26 mouse cellular contexts compared by ENCODE assay signal in the genomic region with DNA sequence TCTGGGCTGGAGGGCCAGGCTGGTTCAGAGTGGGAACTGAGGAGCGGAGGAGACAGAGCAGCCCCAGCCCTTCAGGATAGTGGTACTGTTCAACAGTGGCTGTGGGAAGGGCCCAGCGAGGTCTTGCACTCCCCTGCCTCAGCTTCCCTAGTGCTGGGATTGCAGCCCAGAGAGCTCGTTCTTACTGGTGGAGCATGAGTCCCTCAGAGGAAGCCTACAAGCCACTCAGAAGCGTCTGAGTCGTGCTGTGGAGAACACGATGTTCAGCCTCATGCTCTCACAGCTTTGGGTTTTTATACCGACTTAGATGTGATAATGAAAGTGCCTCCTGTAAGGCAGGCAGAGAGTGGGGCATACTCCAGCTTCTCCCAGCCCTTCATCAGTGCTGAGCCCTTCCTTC. TPM values are rescaled to one million over a fixed set of nuclear protein-coding genes. Genes with fewer than 3 reads are reported as not detected.
"Had no signal": no experiment of that assay in that cellular context is flagged by ENCODE, and none has a peak within 500 bp of the region (broad histone marks: within the 10 kb centered on the region; RNA-seq: fewer than 3 reads in every experiment).

No protein-coding gene starts in this region.

- H3K27me3 ChIP-seq: liver, embryonic 13.5 days; midbrain, embryonic 15.5 days; neural tube, embryonic 13.5 days; stomach, embryonic 15.5 days had no signal

- H3K4me3 ChIP-seq: left cerebral cortex, adult 2 months; liver, embryonic 13.5 days; midbrain, embryonic 15.5 days; neural tube, embryonic 13.5 days; stomach, embryonic 15.5 days had no signal

- ATAC-seq: inflammation-experienced regulatory T-cells, adult 6 months; intestine, embryonic 16.5 days; midbrain, embryonic 15.5 days had no signal

- H3K9ac ChIP-seq: liver, embryonic 13.5 days; midbrain, embryonic 15.5 days; stomach, embryonic 15.5 days had no signal

- H3K27ac ChIP-seq: left cerebral cortex, adult 2 months; liver, embryonic 13.5 days; midbrain, embryonic 15.5 days; neural tube, embryonic 13.5 days; stomach, embryonic 15.5 days had no signal

- H3K9me3 ChIP-seq: liver, embryonic 13.5 days; midbrain, embryonic 15.5 days; neural tube, embryonic 13.5 days; stomach, embryonic 15.5 days had no signal

- DNase-seq: kidney, adult 18-20 months; kidney, adult 9 months; kidney, postnatal 14 days; kidney, postnatal 4 days; layer of hippocampus, adult 9-11 months; liver, embryonic 13.5 days; lung, adult 2 months; lung, postnatal 14 days; lung, postnatal 4 days; right cerebral cortex, postnatal 25 days; spleen, adult 18-20 months had no signal

- H3K4me2 ChIP-seq: liver, embryonic 13.5 days; midbrain, embryonic 11.5 days; midbrain, embryonic 15.5 days; neural tube, embryonic 13.5 days; stomach, embryonic 15.5 days had no signal

RNA-seq across cellular contexts. Expression of a gene that starts 15.7 kb away (rescaled TPM):
- total RNA-seq: layer of hippocampus, adult 18-20 months; layer of hippocampus, postnatal 25 days; left cerebral cortex, postnatal 36 days; megakaryocyte progenitor cell, adult 5-6 weeks; megakaryocyte-erythroid progenitor cell, adult 5-6 weeks had no signal
- polyA plus RNA-seq: inflammation-experienced regulatory T-cells, adult 6 months; limb, embryonic 11.5 days; lung, embryonic 16.5 days; midbrain, embryonic 11.5 days; midbrain, embryonic 15.5 days; neural tube, embryonic 13.5 days had no signal

RNA-seq across cellular contexts. Expression of a gene that starts 37.6 kb away (rescaled TPM):
- total RNA-seq: layer of hippocampus, adult 18-20 months; layer of hippocampus, postnatal 25 days; left cerebral cortex, adult 2 months; left cerebral cortex, postnatal 10 days; left cerebral cortex, postnatal 36 days; megakaryocyte progenitor cell, adult 5-6 weeks; megakaryocyte-erythroid progenitor cell, adult 5-6 weeks had no signal
- polyA plus RNA-seq: liver, embryonic 13.5 days; midbrain, embryonic 11.5 days had no signal
